Mouse (Mus musculus) heart, postnatal 0 days (tissue): ENCODE data around the gene Cebpg.

Source experiments
- CTCF ChIP-seq: IDR thresholded peaks from 2 replicates; pipeline ENCODE4 v1.5.1; 2016; ENCODE audit warnings: antibody characterized with exemption, control low read depth, low read depth
- EP300 ChIP-seq: IDR thresholded peaks from 2 replicates; pipeline ENCODE4 v1.6.1; 2016; ENCODE audit warnings: antibody characterized with exemption, low read depth

DNA sequence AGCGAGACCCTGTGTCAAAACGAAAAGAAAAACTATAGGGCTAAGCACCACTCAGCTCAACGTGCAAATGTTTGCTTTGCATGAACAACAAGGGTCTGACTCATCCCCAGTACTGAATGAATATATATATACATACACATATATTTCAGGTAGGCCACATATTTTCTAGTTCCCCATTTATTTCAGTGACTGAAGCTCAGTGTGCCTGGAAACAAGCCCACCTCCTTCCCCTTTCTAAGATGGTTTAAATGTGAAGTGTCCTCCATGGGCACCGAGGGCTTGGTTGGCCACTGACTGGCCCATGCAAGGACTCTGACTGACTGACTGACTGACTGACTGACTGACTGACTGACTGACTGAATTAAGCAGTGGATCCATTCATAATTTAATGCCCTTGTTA lies 43.2 kb upstream of the Cebpg start:
- TF ChIP-seq CTCF (no peak), EP300 (no peak)
